Mouse (Mus musculus) E14TG2a.4 (cell line): Measurements from ENCODE around the gene Wwox.

Source experiments
- CTCF ChIP-seq: conservative IDR thresholded peaks from 2 replicates; pipeline ENCODE4 v1.5.1; 2014; ENCODE audit warnings: low read length
- NANOG ChIP-seq: IDR thresholded peaks from 2 replicates; pipeline ENCODE4 v1.6.1; 2014; ENCODE audit warnings: borderline replicate concordance, low read length, mixed read lengths
- POU5F1 ChIP-seq: IDR thresholded peaks from 2 replicates; pipeline ENCODE4 v1.6.1; 2014; ENCODE audit warnings: low read length, borderline replicate concordance

GRCm38 (mm10) chr8:114939338-114939737 is 499.9 kb downstream of the Wwox start:
- TF ChIP-seq CTCF (no peak), POU5F1 (no peak), NANOG (no peak)
